Mouse (Mus musculus) E14TG2a.4 (cell line): ENCODE results near the gene Tnfaip8l3.
"Not testable (repeated sequence)": the region's sequence is repeated elsewhere in the genome, so short reads cannot be mapped to it uniquely, and the experiment has no call there.

Source experiments
- H3K27me3 ChIP-seq: 2 replicates; pipeline ENCODE4 v1.6.1; 2014; ENCODE audit warnings: low read length, control low read depth; ENCODE audit not compliant: insufficient read depth
- H3K36me3 ChIP-seq: 2 replicates; pipeline ENCODE4 v1.6.1; 2014; ENCODE audit warnings: low read length, control low read depth; ENCODE audit not compliant: insufficient read depth
- H3K4me1 ChIP-seq: replicated peaks from 2 replicates; pipeline ENCODE4 v1.6.1; 2014; ENCODE audit warnings: low read depth, low read length, control low read depth
- H3K4me3 ChIP-seq: replicated peaks from 2 replicates; pipeline ENCODE4 v1.5.1; 2014; ENCODE audit warnings: mild to moderate bottlenecking, low read length
- H3K9me3 ChIP-seq: 2 replicates; pipeline ENCODE4 v1.6.1; 2014; ENCODE audit warnings: low read length, control low read depth
- CTCF ChIP-seq: conservative IDR thresholded peaks from 2 replicates; pipeline ENCODE4 v1.5.1; 2014; ENCODE audit warnings: low read length
- NANOG ChIP-seq: IDR thresholded peaks from 2 replicates; pipeline ENCODE4 v1.6.1; 2014; ENCODE audit warnings: borderline replicate concordance, low read length, mixed read lengths
- POU5F1 ChIP-seq: IDR thresholded peaks from 2 replicates; pipeline ENCODE4 v1.6.1; 2014; ENCODE audit warnings: low read length, borderline replicate concordance

The Tnfaip8l3 gene

DNA sequence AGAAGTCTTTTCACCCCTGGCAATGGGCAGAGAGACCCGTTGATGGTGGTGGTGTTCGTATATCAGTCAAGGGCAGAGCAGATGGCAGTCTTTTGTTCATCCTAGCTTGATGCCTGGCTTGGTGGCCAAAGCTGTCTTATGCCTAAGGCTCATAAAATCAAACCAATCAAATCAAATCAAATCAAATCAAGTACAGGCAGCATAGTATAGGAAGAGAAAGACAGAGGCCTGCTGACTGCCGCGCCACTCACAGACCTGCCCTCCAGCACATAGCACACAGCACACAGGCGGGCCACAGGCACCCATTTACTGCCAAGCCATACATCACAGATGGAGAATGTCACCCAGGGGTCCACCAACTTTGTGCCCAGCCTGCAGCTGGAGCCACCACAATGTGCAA is 25.1 kb downstream of the Tnfaip8l3 start:
- no peak overlapping the region for H3K4me3 ChIP-seq
- H3K36me3 ChIP-seq: no peaks in the 10 kb centered on the region
- H3K27me3 ChIP-seq: no peaks in the 10 kb centered on the region
- H3K4me1 ChIP-seq: no peaks in the 10 kb centered on the region
- TF ChIP-seq CTCF (no peak), NANOG (no peak), POU5F1 (no peak)
- no peaks in the 10 kb centered on the region for H3K9me3 ChIP-seq

DNA sequence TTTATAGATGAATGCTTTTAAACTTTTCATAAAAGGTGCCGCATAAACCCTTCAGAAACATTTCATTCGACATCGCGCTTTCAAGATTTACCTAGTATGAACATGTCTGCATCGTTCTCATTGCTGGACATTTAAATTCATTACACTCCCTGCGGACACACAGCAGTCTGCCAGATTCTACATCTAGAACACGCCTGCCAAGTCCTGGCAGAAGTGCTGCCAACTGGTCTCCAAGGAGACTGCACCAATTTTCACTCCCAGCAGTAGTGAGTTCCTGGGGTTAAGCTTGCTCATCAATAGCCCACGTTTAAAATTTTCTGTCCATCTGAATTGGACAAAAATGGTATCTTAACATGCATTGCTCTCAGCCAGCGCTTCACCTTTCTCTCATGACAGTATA is 30.5 kb downstream of the Tnfaip8l3 start:
- Histone ChIP-seq H3K36me3 (no peaks in the 10 kb centered on the region), H3K9me3 (no peaks in the 10 kb centered on the region), H3K4me3 (no peak overlapping the region), H3K27me3 (no peaks in the 10 kb centered on the region), H3K4me1 (peaks cover 13% of the 10 kb centered on the region)
- TF ChIP-seq POU5F1 (no peak), CTCF (no peak), NANOG (no peak)

DNA sequence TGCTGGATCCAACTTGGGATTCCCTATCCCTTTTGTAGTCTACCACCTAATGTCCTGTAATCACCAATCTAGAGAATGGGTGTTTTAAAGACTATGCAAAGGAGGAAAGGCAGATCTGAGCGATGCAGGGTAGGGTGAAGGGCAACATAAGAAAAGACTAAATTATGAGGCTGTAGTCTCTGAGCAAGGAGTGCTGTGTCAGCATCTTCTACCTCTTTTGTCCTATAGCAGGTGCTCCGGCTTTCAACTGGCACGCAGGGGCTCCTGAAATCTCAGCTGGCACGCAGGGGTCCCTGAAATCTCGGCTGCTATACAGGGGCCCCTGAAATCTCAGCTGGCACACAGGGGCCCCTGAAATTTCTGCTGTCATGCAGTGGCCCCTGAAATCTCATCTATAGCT is 33.5 kb downstream of the Tnfaip8l3 start:
- Histone ChIP-seq H3K4me3 (no peak overlapping the region), H3K36me3 (no peaks in the 10 kb centered on the region), H3K9me3 (no peaks in the 10 kb centered on the region), H3K27me3 (no peaks in the 10 kb centered on the region), H3K4me1 (peaks cover 13% of the 10 kb centered on the region)
- TF ChIP-seq POU5F1 (no peak), CTCF (no peak), NANOG (no peak)

DNA sequence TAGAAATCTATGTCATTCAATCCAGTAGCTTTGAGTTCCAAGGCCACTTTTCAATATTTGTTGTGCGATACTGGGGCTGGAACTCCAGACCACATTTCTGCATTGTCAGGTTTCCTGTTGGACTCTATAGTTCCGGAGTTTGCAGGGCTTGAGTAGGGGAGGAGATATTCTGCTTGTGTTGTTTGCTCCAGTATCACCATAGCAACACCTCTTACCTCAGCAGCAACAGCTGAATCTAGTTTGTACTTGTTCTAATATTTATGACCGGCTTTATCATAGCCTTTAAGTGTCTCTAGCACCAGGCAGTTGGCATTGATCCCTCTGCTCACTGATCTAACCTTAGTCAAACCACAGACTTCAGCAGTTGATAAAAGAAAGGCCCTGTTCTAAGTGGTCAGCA is 45.4 kb downstream of the Tnfaip8l3 start:
- Histone ChIP-seq H3K36me3 (no peaks in the 10 kb centered on the region), H3K9me3 (peaks cover 47% of the 10 kb centered on the region), H3K27me3 (no peaks in the 10 kb centered on the region), H3K4me3 (no peak overlapping the region), H3K4me1 (no peaks in the 10 kb centered on the region)
- TF ChIP-seq POU5F1: no peak
- no peak for TF ChIP-seq NANOG
- no peak for TF ChIP-seq CTCF

DNA sequence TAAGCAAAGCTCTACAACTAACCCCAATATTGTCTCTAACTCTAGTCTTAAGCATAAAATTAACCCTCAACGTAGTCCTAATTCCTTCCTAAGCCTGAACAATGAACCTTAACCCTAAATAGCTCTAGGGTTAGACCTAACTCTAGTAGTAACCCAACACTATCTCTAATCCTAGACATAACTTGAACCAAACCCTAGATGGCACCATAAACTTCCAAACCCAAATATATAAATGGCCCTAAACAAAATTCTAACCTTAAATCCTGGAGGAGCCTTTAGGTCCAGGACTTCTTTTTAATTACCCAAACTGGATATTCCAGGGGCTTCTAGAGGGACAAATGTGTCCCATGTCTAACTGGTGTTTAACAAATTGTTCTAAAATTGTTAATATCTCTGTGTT is 73.7 kb downstream of the Tnfaip8l3 start:
- Histone ChIP-seq H3K4me1 (peaks cover 19% of the 10 kb centered on the region), H3K27me3 (no peaks in the 10 kb centered on the region), H3K36me3 (no peaks in the 10 kb centered on the region), H3K9me3 (peaks cover 39% of the 10 kb centered on the region), H3K4me3 (no peak overlapping the region)
- TF ChIP-seq CTCF: no peak
- TF ChIP-seq NANOG: no peak
- no peak for TF ChIP-seq POU5F1

DNA sequence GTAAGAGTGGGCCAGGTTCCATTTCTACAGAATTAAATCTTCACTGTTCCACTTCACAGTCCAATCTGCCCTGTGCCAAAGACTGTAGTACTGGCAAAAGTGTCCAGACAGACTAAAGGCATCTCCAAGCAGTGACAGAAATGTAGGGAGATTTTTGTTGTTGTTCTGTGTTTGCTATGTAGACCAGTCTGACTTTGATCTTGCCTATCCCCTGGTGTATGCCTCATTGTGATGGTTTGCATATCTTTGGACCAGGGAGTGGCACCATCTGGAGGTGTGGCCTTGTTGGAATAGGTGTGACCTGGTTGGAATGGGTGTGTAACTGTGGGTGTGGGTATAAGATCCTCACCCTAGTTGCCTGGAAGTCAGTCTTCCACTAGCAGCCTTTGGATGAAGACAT is 75.6 kb downstream of the Tnfaip8l3 start:
- Histone ChIP-seq H3K9me3 (peaks cover 21% of the 10 kb centered on the region), H3K4me1 (peaks cover 19% of the 10 kb centered on the region)
- H3K27me3 ChIP-seq: not testable (repeated sequence)

DNA sequence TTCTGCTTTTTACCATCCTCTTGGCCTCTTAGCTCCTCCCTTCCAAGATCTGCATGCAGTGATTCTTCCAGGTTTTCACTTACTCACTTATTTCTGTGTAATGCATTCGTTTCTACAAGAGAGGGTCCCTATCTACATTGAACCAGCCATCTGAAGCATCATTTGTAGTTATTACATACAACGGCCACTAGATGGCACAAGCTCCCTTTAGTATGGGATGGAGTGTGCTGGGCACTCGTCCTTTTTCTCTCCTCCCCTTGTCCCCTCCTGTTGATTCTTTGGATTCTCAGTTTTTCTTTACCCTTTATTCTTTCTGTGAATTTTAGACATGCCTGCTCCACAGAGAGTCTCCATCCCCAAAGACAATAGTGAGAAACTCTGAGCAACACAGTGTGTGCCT is 77.3 kb downstream of the Tnfaip8l3 start:
- no peaks in the 10 kb centered on the region for H3K36me3 ChIP-seq
- H3K4me3 ChIP-seq: no peak overlapping the region
- H3K27me3 ChIP-seq: no peaks in the 10 kb centered on the region
- no peak for TF ChIP-seq POU5F1
- no peak for TF ChIP-seq NANOG
- peak; percentile 55 for TF ChIP-seq CTCF
- H3K9me3 ChIP-seq: peaks cover 25% of the 10 kb centered on the region
- H3K4me1 ChIP-seq: peaks cover 19% of the 10 kb centered on the region

More for the DNA sequence above, 75.6 kb downstream of the Tnfaip8l3 start:
- not testable (repeated sequence) for H3K36me3 ChIP-seq, H3K4me3 ChIP-seq

DNA sequence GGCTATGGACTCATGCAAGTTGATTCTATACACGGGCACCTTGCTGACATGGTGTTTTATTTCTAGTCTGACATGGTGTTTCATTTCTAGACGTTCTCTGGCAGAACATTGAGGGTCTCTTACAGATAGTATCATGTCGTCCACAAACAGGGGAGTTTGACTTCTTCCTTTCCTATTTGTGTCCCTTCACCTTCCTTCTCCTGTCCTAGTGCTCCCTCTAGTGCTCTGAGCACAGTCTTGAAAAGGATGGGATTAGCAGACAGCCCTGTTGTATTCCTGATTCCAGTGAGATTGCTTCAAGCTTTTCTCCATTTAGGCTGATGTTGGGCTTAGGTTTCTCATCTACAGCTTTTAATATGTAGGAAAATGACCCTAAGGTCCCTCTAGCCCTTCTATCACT is 81.2 kb downstream of the Tnfaip8l3 start:
- Histone ChIP-seq H3K27me3 (peaks cover 5% of the 10 kb centered on the region; the same call in 1 of the 2 replicates), H3K4me3 (no peak overlapping the region)

DNA sequence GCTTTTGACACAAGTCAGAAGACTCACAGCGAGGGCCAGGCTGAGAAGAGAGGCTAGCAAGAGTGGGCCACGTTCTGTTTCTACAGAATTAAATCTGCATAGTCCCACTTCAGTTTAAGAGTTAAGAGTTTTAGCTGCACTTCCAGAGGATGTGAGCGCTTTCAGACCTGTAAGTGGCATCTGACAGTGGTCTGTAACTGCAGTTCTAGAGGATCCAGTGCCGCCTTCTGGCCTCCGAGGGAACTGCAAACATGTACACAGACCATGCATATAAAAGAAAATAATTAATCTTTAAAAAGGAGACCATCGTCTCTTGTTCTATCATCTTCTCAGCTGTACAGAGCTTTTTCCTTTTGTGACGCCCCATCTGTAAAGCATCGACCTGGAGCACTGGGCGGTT is 83.3 kb downstream of the Tnfaip8l3 start:
- TF ChIP-seq POU5F1 (no peak), CTCF (peak; percentile 67)
- no peaks in the 10 kb centered on the region for H3K36me3 ChIP-seq
- no peak overlapping the region for H3K4me3 ChIP-seq
- no peaks in the 10 kb centered on the region for H3K4me1 ChIP-seq
- H3K27me3 ChIP-seq: peaks cover 5% of the 10 kb centered on the region; the same call in 1 of the 2 replicates
- peaks cover 15% of the 10 kb centered on the region for H3K9me3 ChIP-seq

More for the DNA sequence above, 81.2 kb downstream of the Tnfaip8l3 start:
- TF ChIP-seq CTCF: no peak
- no peak for TF ChIP-seq POU5F1
- no peak for TF ChIP-seq NANOG
- peaks cover 15% of the 10 kb centered on the region for H3K9me3 ChIP-seq
- peaks cover 8% of the 10 kb centered on the region for H3K4me1 ChIP-seq
- no peaks in the 10 kb centered on the region for H3K36me3 ChIP-seq

DNA sequence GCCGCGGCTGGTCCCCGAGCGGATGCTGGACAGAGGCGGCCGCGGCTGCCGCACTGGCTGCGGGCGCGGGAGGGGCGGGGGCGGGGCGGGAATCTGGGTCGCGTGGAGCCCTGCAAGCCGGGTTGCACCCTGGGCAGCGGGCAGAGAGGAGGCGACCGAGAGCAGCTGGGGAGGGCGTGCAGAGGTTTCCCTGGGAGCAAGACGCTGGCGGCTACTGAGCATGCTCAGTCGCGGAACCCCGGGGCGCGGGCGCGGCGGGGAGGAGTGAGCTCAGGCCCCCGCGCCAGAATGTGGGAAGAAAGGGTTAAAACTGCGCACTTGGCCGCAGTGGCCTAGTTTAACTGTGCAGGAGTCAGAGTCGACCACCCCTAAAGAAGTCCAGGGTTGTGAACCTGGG is 93.1 kb downstream of the Tnfaip8l3 start, which contains the start of gene Elmod1:
Gene Elmod1 (minus strand): TSS at position 180 of the 397 bp plus-strand sequence.
- Histone ChIP-seq H3K27me3 (peaks cover 46% of the 10 kb centered on the region), H3K4me1 (peaks cover 13% of the 10 kb centered on the region)
- TF ChIP-seq POU5F1 (no peak), NANOG (no peak), CTCF (no peak)

More for the DNA sequence above, 93.1 kb downstream of the Tnfaip8l3 start, which contains the start of gene Elmod1:
- Histone ChIP-seq H3K4me3 (peak within 1 kb of the TSS; percentile 80), H3K36me3 (no peaks in the 10 kb centered on the region), H3K9me3 (peaks cover 8% of the 10 kb centered on the region)
